Mouse (Mus musculus): ENCODE data around the gene B4galnt3. TPM values are rescaled to one million over a fixed set of nuclear protein-coding genes. Genes with fewer than 3 reads are reported as not detected.
"Not testable (repeated sequence)": the region's sequence is repeated elsewhere in the genome, so short reads cannot be mapped to it uniquely, and the experiment has no call there.

Gene B4galnt3
- polyA plus RNA-seq, 1 experiment from 2014 or later, result 0.29 TPM

DNA sequence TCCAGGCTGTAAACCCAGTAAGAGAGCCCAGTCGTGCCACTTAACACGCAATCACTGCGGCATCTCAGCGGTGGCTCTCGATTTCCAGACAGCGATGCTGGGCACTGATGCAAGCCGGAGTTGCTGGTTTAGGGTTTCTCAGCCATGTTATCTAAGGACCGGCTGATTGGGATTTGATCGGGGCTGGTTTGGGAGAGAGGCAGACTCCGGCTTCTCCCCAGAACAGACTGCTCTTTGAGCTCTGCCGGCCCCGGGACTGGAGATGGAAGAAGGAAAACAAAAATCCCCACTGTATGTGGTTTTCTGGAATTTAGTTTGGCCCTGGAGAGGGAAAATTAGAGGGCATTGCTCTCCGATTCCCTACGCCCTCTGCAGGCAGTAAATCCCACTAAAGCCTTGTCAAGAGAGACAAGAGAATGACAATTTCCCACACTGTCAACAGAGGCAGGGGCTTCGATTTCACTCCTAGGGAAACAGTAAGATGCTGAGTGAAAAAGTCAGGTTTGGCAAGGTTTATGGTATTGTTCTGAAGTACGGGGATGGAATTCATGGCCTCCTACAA, 8.5 kb upstream of the B4galnt3 start:
- Histone ChIP-seq H3K27me3 (peaks cover 34% of the 10 kb centered on the region), H3K36me3 (no peaks in the 10 kb centered on the region), H3K4me2 (no peak overlapping the region), H3K4me3 (replicated peaks) (no peak overlapping the region), H3K4me1 (replicated peaks) (no peaks in the 10 kb centered on the region), H3K9ac (no peak overlapping the region), H3K27ac (no peak overlapping the region), H3K9me3 (replicated peaks) (no peaks in the 10 kb centered on the region)
- 26% methylated on average over 16 of the region's 16 CpGs for WGBS (ENCODE audit: insufficient replicate concordance)
- no peak for ATAC-seq (ENCODE audit: low read depth)
- DNase-seq, result no peak

DNA sequence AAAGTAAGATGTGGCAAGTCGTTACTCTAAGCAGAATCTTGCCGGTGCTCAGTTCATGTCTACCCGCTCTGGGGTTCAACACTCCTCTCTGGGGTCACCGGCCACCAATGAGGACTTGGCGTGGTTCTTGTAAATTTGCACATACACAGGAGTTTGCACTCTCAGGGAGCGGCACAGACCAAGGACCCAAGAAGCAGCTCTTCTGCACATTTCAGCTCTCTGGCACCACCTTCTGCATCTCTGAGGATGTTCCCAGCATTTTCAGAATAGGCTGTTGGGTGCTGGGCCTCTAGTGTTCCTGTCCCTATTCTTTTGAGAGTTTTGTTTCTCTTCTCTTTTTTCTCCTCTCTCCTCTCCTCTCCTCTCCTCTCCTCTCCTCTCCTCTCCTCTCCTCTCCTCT, 6.8 kb upstream of the B4galnt3 start:
- no peak overlapping the region for H3K4me2 ChIP-seq
- no peak overlapping the region for H3K27ac ChIP-seq
- H3K4me3 ChIP-seq (replicated peaks), result no peak overlapping the region
- no peak for DNase-seq
- no peak overlapping the region for H3K9ac ChIP-seq
- H3K27me3 ChIP-seq, result peaks cover 42% of the 10 kb centered on the region
- no peak for ATAC-seq (ENCODE audit: low read depth)
- WGBS (ENCODE audit: insufficient replicate concordance), result 27% methylated on average over 6 of the region's 6 CpGs
- no peaks in the 10 kb centered on the region for H3K4me1 ChIP-seq (replicated peaks)
- H3K9me3 ChIP-seq (replicated peaks), result no peaks in the 10 kb centered on the region
- H3K36me3 ChIP-seq, result no peaks in the 10 kb centered on the region

DNA sequence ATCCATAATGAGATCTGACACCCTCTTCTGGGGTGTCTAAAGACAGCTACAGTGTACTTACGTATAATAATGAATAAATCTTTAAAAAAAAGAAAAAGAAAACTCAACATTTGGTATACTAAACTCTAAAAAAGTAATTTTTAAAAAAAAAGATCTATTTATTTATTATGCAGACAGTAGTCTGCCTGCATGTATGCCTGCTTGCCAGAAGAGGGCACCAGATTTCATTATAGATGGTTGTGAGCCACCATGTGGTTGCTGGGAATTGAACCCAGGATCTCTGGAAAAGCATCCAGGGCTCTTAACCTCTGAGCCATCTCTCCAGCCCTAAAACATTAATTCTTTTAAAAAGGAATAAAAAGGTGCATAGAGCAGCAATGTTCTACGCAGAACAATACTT, 2.2 kb upstream of the B4galnt3 start:
- not testable (repeated sequence) for H3K36me3 ChIP-seq; H3K4me2 ChIP-seq; H3K9me3 ChIP-seq (replicated peaks); ATAC-seq (ENCODE audit: low read depth); H3K27ac ChIP-seq; H3K4me3 ChIP-seq (replicated peaks); DNase-seq; H3K9ac ChIP-seq
- 69% methylated on average over 2 of the region's 2 CpGs for WGBS (ENCODE audit: insufficient replicate concordance)
- H3K4me1 ChIP-seq (replicated peaks), result peaks cover 12% of the 10 kb centered on the region
- peaks cover 68% of the 10 kb centered on the region for H3K27me3 ChIP-seq

DNA sequence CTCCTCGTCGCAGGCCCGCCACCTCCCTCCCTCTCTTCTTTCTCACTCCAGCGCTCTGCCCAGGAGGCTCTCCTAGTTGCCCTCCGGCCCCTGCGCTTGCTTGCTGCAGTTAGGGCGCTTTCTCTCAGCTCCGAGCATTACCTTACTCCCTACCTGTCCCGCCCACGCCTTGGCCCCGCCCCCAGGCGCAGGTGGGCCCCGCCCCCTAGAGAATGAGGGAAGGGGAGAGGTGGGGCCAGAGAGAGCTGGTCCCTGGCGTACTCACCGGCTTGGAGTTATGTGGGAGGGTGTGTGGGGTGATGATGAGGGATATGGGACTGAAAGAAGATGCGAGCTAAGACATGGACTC, 400 bp upstream of the B4galnt3 start:
- Histone ChIP-seq H3K27ac (no peak overlapping the region), H3K36me3 (no peaks in the 10 kb centered on the region)
- ATAC-seq (ENCODE audit: low read depth), result no peak

DNA sequence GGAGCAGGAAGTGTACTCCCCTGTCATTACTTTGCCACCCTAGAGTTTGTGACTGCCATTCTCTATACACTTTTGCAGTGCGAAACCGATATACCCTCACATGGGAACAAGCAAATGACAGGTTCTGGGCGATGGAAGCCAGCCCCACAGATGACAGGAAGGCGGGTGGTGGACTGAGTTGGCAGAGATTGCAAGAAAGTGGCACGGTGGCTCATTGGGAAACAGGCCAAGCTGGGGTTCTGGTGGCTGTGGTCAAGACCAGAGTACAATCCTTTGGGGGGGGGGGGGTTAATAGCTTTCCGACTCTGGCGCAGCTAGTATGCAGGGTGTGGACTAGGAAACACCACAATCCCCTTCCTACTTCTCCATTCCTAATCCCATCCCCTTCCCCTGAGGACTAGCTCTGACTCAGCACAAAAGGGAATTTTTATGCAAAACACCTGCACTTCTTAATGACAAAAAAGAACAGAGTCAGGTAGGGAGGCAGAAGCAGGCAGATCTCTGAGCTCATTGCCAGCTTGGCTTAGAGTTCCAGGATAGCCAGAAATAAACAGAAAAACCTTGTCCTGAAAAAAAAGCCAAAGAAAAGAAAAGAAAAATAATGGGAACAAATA, 2.9 kb downstream of the B4galnt3 start:
- Histone ChIP-seq H3K27ac (no peak overlapping the region), H3K9ac (no peak overlapping the region), H3K36me3 (no peaks in the 10 kb centered on the region), H3K4me2 (no peak overlapping the region), H3K4me3 (replicated peaks) (no peak overlapping the region), H3K27me3 (peaks cover 75% of the 10 kb centered on the region), H3K4me1 (replicated peaks) (peaks cover 12% of the 10 kb centered on the region), H3K9me3 (replicated peaks) (no peaks in the 10 kb centered on the region)
- no peak for ATAC-seq (ENCODE audit: low read depth)
- whole genome bisulfite sequencing (ENCODE audit: insufficient replicate concordance), result 67% methylated on average over 7 of the region's 7 CpGs
- no peak for DNase-seq

More for the DNA sequence above, 400 bp upstream of the B4galnt3 start:
- no peak for DNase-seq
- Histone ChIP-seq H3K9ac (peak overlapping the region; percentile 15; the same call in 1 of the 2 replicates), H3K4me2 (peak overlapping the region; percentile 74), H3K9me3 (replicated peaks) (no peaks in the 10 kb centered on the region), H3K4me1 (replicated peaks) (peaks cover 12% of the 10 kb centered on the region), H3K27me3 (peaks cover 73% of the 10 kb centered on the region), H3K4me3 (replicated peaks) (peak overlapping the region; percentile 57)
- 3% methylated on average over 16 of the region's 16 CpGs for WGBS (ENCODE audit: insufficient replicate concordance)

DNA sequence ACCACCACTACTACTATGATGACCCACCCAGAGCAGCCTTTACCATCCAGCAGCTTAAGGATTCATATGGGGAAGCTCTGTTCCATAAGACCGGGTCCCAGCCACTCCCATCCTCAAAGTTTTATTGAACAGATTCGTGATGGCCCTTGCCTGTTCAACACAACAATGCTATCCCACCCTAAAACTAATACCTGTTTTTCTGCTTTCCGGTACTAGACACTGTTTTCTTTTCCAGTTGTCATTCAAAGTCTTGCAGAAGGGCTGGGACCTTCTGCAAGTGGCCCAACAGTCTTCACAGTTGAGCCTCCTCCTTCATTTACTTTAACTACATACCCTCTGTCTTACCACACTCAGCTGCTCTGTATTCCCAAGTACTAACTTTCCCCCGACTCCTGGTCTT, 4.9 kb downstream of the B4galnt3 start:
- no peak for DNase-seq
- Histone ChIP-seq H3K4me1 (replicated peaks) (peaks cover 7% of the 10 kb centered on the region), H3K27me3 (peaks cover 56% of the 10 kb centered on the region), H3K4me2 (no peak overlapping the region), H3K36me3 (no peaks in the 10 kb centered on the region), H3K9me3 (replicated peaks) (no peaks in the 10 kb centered on the region), H3K9ac (no peak overlapping the region), H3K4me3 (replicated peaks) (no peak overlapping the region), H3K27ac (no peak overlapping the region)
- 58% methylated on average over 4 of the region's 4 CpGs for WGBS (ENCODE audit: insufficient replicate concordance)
- ATAC-seq (ENCODE audit: low read depth), result no peak

DNA sequence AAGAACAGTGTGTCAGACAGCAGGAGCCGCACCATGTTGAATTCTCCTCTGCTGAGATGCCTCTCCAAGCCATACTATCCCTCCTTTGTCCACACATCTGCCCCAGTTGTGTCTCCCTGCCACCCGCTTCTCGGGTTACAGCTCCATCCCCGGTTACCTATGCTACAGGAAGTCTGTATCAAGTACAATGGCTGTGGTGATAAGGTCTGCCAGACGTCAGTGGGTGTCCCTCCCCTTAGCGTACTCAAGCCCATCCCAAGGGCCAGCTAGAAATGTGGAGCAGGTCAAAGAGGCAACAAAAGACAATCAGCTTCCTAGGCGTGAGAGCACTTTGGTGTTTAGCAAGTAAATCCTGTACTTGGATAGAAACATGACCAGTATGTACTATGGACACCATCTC, 5.8 kb downstream of the B4galnt3 start:
- no peaks in the 10 kb centered on the region for H3K36me3 ChIP-seq
- H3K27me3 ChIP-seq, result peaks cover 47% of the 10 kb centered on the region
- no peaks in the 10 kb centered on the region for H3K4me1 ChIP-seq (replicated peaks)
- H3K4me2 ChIP-seq, result no peak overlapping the region
- ATAC-seq (ENCODE audit: low read depth), result no peak
- WGBS (ENCODE audit: insufficient replicate concordance), result 20% methylated on average over 7 of the region's 7 CpGs
- no peak overlapping the region for H3K27ac ChIP-seq
- H3K4me3 ChIP-seq (replicated peaks), result no peak overlapping the region
- H3K9ac ChIP-seq, result no peak overlapping the region
- no peaks in the 10 kb centered on the region for H3K9me3 ChIP-seq (replicated peaks)
- DNase-seq, result no peak

DNA sequence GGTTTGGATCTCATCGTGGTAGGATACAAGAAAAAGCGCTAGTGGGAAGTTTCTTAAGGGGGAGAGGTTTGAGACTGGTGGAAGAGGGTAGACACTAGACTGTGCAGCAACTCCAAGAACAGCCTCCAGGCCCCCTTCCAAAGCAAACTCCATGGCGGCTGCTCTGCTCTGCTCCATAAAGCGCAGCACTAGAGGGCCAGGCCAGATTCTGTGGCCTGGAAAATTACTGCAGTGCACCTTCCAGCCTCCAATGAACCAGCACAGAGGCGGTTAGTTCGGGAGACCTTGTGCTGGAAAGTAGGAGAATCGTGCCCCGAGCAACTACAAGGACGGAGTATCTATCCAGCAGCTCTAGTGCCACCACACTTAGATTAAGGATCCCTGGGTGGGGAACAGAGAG, 7.1 kb downstream of the B4galnt3 start:
- H3K4me1 ChIP-seq (replicated peaks), result no peaks in the 10 kb centered on the region
- H3K9me3 ChIP-seq (replicated peaks), result no peaks in the 10 kb centered on the region
- no peak overlapping the region for H3K4me2 ChIP-seq
- H3K9ac ChIP-seq, result no peak overlapping the region
- H3K4me3 ChIP-seq (replicated peaks), result no peak overlapping the region
- 77% methylated on average over 9 of the region's 9 CpGs for WGBS (ENCODE audit: insufficient replicate concordance)
- no peaks in the 10 kb centered on the region for H3K36me3 ChIP-seq
- ATAC-seq (ENCODE audit: low read depth) (no peak), DNase-seq (no peak)
- peaks cover 35% of the 10 kb centered on the region for H3K27me3 ChIP-seq
- H3K27ac ChIP-seq, result no peak overlapping the region

DNA sequence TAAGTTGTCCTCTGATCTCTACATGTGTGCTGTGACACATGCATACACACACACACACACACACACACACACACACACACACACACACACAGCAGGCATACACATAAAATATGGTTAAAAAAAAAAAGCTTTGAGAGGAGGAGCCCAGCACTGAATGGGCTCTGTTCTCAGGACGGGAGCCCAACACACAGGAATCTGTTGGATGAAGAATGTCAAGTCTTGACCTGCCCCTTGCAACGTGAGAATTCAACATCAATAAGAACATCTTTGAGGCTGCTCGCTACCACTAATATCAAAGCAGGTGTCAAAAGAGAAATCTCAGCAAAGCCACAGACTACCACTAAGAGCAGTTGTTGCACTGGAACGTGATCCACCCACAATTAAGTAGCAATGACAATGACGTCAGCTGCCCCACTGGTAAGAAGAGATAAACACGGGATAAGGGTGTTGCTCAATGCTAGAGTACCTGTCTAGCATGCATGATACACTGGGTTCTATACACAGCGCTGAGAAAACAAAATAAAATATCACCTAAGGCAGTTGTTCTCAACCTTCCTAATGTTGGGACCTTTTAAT, 17.4 kb downstream of the B4galnt3 start:
- no peak overlapping the region for H3K4me3 ChIP-seq (replicated peaks)
- H3K4me1 ChIP-seq (replicated peaks), result no peaks in the 10 kb centered on the region
- no peaks in the 10 kb centered on the region for H3K9me3 ChIP-seq (replicated peaks)
- no peak overlapping the region for H3K27ac ChIP-seq
- WGBS (ENCODE audit: insufficient replicate concordance), result 55% methylated on average over 7 of the region's 7 CpGs
- no peak overlapping the region for H3K9ac ChIP-seq
- ATAC-seq (ENCODE audit: low read depth) (no peak), DNase-seq (no peak)
- H3K4me2 ChIP-seq, result no peak overlapping the region
- no peaks in the 10 kb centered on the region for H3K36me3 ChIP-seq
- peaks cover 14% of the 10 kb centered on the region; the same call in 1 of the 2 replicates for H3K27me3 ChIP-seq

DNA sequence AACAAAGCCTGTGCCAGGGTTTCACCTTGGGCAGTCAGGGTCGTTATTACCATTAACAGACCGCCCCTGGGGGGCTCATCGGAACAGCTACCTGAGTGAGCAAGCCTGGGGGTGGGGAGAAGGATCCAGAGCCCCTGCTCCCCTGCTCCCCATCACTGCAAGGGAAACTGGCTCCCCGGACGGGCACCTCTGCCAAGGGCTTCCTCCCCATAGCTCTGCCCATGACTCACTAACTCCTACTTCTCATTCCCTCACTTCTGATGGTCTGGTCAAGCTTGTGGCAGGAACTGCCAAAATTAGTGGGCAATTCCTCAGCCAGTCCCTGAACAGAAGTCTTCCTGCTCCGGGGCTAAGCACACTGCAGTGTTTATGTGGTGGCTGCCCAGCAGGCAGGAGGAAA, 19.1 kb downstream of the B4galnt3 start:
- Histone ChIP-seq H3K9me3 (replicated peaks) (no peaks in the 10 kb centered on the region), H3K4me1 (replicated peaks) (no peaks in the 10 kb centered on the region), H3K4me3 (replicated peaks) (no peak overlapping the region), H3K36me3 (no peaks in the 10 kb centered on the region), H3K27me3 (peaks cover 14% of the 10 kb centered on the region; the same call in 1 of the 2 replicates), H3K4me2 (no peak overlapping the region), H3K9ac (no peak overlapping the region), H3K27ac (no peak overlapping the region)
- ATAC-seq (ENCODE audit: low read depth) (no peak), DNase-seq (no peak)
- WGBS (ENCODE audit: insufficient replicate concordance), result 20% methylated on average over 6 of the region's 6 CpGs

DNA sequence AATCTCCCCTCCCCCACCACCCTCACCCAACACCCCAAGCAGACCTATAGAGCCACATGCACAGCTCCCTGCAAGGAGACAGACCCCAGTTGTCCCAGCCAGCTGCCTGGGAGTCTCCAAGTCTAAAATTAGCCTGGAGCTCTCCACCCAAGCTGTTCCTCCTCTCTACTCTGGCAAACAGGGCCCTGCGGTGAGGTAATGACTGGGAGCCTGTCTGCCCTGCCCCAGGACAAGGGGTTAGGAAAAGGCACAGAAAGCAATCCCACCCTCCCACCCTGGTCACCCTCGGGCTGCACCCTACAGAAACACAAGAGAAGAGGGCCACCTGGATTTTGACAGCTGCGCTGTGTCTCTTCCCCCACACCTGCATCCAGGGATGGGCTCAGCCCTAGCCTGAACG, 19.5 kb downstream of the B4galnt3 start:
- Histone ChIP-seq H3K4me3 (replicated peaks) (no peak overlapping the region), H3K9me3 (replicated peaks) (no peaks in the 10 kb centered on the region), H3K36me3 (no peaks in the 10 kb centered on the region), H3K9ac (no peak overlapping the region), H3K27ac (no peak overlapping the region), H3K4me1 (replicated peaks) (no peaks in the 10 kb centered on the region), H3K4me2 (no peak overlapping the region), H3K27me3 (peaks cover 14% of the 10 kb centered on the region; the same call in 1 of the 2 replicates)
- DNase-seq (no peak), ATAC-seq (ENCODE audit: low read depth) (no peak)
- 49% methylated on average over 4 of the region's 4 CpGs for WGBS (ENCODE audit: insufficient replicate concordance)

DNA sequence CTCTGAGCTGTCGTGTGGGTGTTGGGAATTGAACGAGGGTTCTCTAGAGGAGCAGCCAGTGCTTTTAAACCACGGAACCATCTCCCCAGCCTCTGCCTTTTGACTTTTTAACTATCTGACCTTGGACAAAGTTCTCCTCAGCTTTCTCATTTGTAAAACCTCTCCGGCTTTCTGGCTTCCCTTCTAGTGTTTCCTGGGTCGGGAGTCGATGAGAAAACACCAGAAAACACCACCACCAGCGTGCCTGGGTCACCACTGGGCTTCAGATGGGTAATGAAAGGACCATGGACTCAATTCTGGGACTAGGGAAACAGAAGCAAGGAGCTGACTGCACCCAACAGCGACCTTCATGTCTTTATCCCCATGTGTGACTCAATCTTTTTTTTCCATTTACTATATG, 20.2 kb downstream of the B4galnt3 start:
- H3K4me1 ChIP-seq (replicated peaks), result no peaks in the 10 kb centered on the region
- DNase-seq, result no peak
- no peak for ATAC-seq (ENCODE audit: low read depth)
- H3K27me3 ChIP-seq, result peaks cover 14% of the 10 kb centered on the region; the same call in 1 of the 2 replicates
- H3K9me3 ChIP-seq (replicated peaks), result no peaks in the 10 kb centered on the region
- no peak overlapping the region for H3K4me2 ChIP-seq
- whole genome bisulfite sequencing (ENCODE audit: insufficient replicate concordance), result 45% methylated on average over 8 of the region's 8 CpGs
- H3K36me3 ChIP-seq, result no peaks in the 10 kb centered on the region
- H3K4me3 ChIP-seq (replicated peaks), result no peak overlapping the region
- H3K9ac ChIP-seq, result no peak overlapping the region
- no peak overlapping the region for H3K27ac ChIP-seq
